Mouse (Mus musculus): ENCODE results near the gene Gzmd. TPM values are rescaled to one million over a fixed set of nuclear protein-coding genes. Genes with fewer than 3 reads are reported as not detected.
"Not testable (repeated sequence)": the region's sequence is repeated elsewhere in the genome, so short reads cannot be mapped to it uniquely, and the experiment has no call there.

The Gzmd gene
- polyA plus RNA-seq, 1 experiment from 2014 or later: not detected

- not testable (repeated sequence) for H3K36me3 ChIP-seq; H3K9ac ChIP-seq; H3K4me2 ChIP-seq (replicated peaks); H3K4me1 ChIP-seq; H3K4me3 ChIP-seq; H3K9me3 ChIP-seq (replicated peaks); H3K27ac ChIP-seq; ATAC-seq (ENCODE audit: low FRiP score); H3K27me3 ChIP-seq
- 94% methylated on average over 33 of the region's 33 CpGs for WGBS
These were observed 16.7 kb downstream of the Gzmd start for GRCm38 (mm10) chr14:56115531-56116310.

- no peaks in the 10 kb centered on the region for H3K4me1 ChIP-seq
- no peak overlapping the region for H3K27ac ChIP-seq
- no peaks in the 10 kb centered on the region for H3K36me3 ChIP-seq
- H3K4me2 ChIP-seq (replicated peaks): no peak overlapping the region
- WGBS: 82% methylated on average over 13 of the region's 13 CpGs
- no peaks in the 10 kb centered on the region for H3K9me3 ChIP-seq (replicated peaks)
- H3K9ac ChIP-seq: no peak overlapping the region
- peaks cover 3% of the 10 kb centered on the region; the same call in 1 of the 2 replicates for H3K27me3 ChIP-seq
- H3K4me3 ChIP-seq: no peak overlapping the region
- ATAC-seq (ENCODE audit: low FRiP score): no peak
These were observed 26.8 kb downstream of the Gzmd start for GRCm38 (mm10) chr14:56105447-56106180.

- no peaks in the 10 kb centered on the region for H3K4me1 ChIP-seq
These were observed 27.4 kb downstream of the Gzmd start for GRCm38 (mm10) chr14:56105016-56105415.

GRCm38 (mm10) chr14:56103452-56103851, 29.0 kb downstream of the Gzmd start:
- Histone ChIP-seq H3K4me1 (no peaks in the 10 kb centered on the region), H3K4me3 (no peak overlapping the region), H3K9me3 (replicated peaks) (no peaks in the 10 kb centered on the region), H3K4me2 (replicated peaks) (no peak overlapping the region), H3K27me3 (peaks cover 3% of the 10 kb centered on the region; the same call in 1 of the 2 replicates), H3K27ac (no peak overlapping the region), H3K36me3 (no peaks in the 10 kb centered on the region), H3K9ac (no peak overlapping the region)
- ATAC-seq (ENCODE audit: low FRiP score): no peak
- WGBS: 65% methylated on average over 3 of the region's 3 CpGs

More at GRCm38 (mm10) chr14:56105016-56105415, 27.4 kb downstream of the Gzmd start:
- H3K27me3 ChIP-seq: peaks cover 3% of the 10 kb centered on the region; the same call in 1 of the 2 replicates
- H3K27ac ChIP-seq: no peak overlapping the region
- no peak overlapping the region for H3K4me2 ChIP-seq (replicated peaks)
- H3K9ac ChIP-seq: no peak overlapping the region
- no peaks in the 10 kb centered on the region for H3K9me3 ChIP-seq (replicated peaks)
- H3K4me3 ChIP-seq: no peak overlapping the region
- no peak for ATAC-seq (ENCODE audit: low FRiP score)
- WGBS: 92% methylated on average over 5 of the region's 5 CpGs
- no peaks in the 10 kb centered on the region for H3K36me3 ChIP-seq

- no peak for ATAC-seq (ENCODE audit: low FRiP score)
- no peak within 1 kb of the TSS for H3K27ac ChIP-seq
- WGBS: 85% methylated on average over 10 of the region's 10 CpGs
- no peak within 1 kb of the TSS for H3K9ac ChIP-seq
- H3K27me3 ChIP-seq: peaks cover 3% of the 10 kb centered on the region; the same call in 1 of the 2 replicates
- H3K4me2 ChIP-seq (replicated peaks): no peak within 1 kb of the TSS
- H3K4me1 ChIP-seq: no peaks in the 10 kb centered on the region
- no peaks in the 10 kb centered on the region for H3K36me3 ChIP-seq
- no peak within 1 kb of the TSS for H3K4me3 ChIP-seq
- H3K9me3 ChIP-seq (replicated peaks): no peaks in the 10 kb centered on the region
These were observed 30.0 kb downstream of the Gzmd start, which contains the start of gene Ctsg for GRCm38 (mm10) chr14:56102386-56102785. TSS of gene Ctsg (minus strand) at chr14:56102574.

- ATAC-seq (ENCODE audit: low FRiP score): no peak
- H3K27ac ChIP-seq: no peak overlapping the region
- H3K36me3 ChIP-seq: no peaks in the 10 kb centered on the region
- 77% methylated on average over 4 of the region's 4 CpGs for WGBS
- H3K4me3 ChIP-seq: no peak overlapping the region
- no peaks in the 10 kb centered on the region for H3K4me1 ChIP-seq
- peaks cover 3% of the 10 kb centered on the region; the same call in 1 of the 2 replicates for H3K27me3 ChIP-seq
- H3K9me3 ChIP-seq (replicated peaks): no peaks in the 10 kb centered on the region
- no peak overlapping the region for H3K4me2 ChIP-seq (replicated peaks)
- no peak overlapping the region for H3K9ac ChIP-seq
These were observed 33.5 kb downstream of the Gzmd start for GRCm38 (mm10) chr14:56098940-56099339.

GRCm38 (mm10) chr14:56097597-56097996, 34.8 kb downstream of the Gzmd start:
- Histone ChIP-seq H3K4me3 (no peak overlapping the region), H3K4me1 (no peaks in the 10 kb centered on the region), H3K27me3 (peaks cover 3% of the 10 kb centered on the region; the same call in 1 of the 2 replicates), H3K4me2 (replicated peaks) (no peak overlapping the region), H3K9ac (no peak overlapping the region), H3K36me3 (no peaks in the 10 kb centered on the region), H3K9me3 (replicated peaks) (no peaks in the 10 kb centered on the region), H3K27ac (no peak overlapping the region)
- WGBS: 94% methylated on average over 1 of the region's 1 CpGs
- ATAC-seq (ENCODE audit: low FRiP score): no peak

- Histone ChIP-seq H3K27me3 (no peaks in the 10 kb centered on the region), H3K4me1 (no peaks in the 10 kb centered on the region), H3K4me2 (replicated peaks) (no peak overlapping the region), H3K36me3 (no peaks in the 10 kb centered on the region), H3K9ac (no peak overlapping the region), H3K4me3 (no peak overlapping the region), H3K9me3 (replicated peaks) (no peaks in the 10 kb centered on the region), H3K27ac (no peak overlapping the region)
- WGBS: 78% methylated on average over 2 of the region's 2 CpGs
- ATAC-seq (ENCODE audit: low FRiP score): no peak
These were observed 39.1 kb downstream of the Gzmd start for GRCm38 (mm10) chr14:56093353-56093752.

GRCm38 (mm10) chr14:56086711-56087110, 45.7 kb downstream of the Gzmd start:
- ATAC-seq (ENCODE audit: low FRiP score): no peak
- H3K4me3 ChIP-seq: no peak overlapping the region
- no peaks in the 10 kb centered on the region for H3K36me3 ChIP-seq
- H3K27ac ChIP-seq: no peak overlapping the region
- no peak overlapping the region for H3K4me2 ChIP-seq (replicated peaks)
- H3K9ac ChIP-seq: no peak overlapping the region
- no peaks in the 10 kb centered on the region for H3K9me3 ChIP-seq (replicated peaks)
- no peaks in the 10 kb centered on the region for H3K27me3 ChIP-seq
- no peaks in the 10 kb centered on the region for H3K4me1 ChIP-seq
- 82% methylated on average over 3 of the region's 3 CpGs for WGBS

- Histone ChIP-seq H3K27me3 (no peaks in the 10 kb centered on the region), H3K4me2 (replicated peaks) (no peak within 1 kb of the TSS), H3K9ac (no peak within 1 kb of the TSS), H3K36me3 (no peaks in the 10 kb centered on the region), H3K9me3 (replicated peaks) (no peaks in the 10 kb centered on the region), H3K4me3 (no peak within 1 kb of the TSS), H3K27ac (no peak within 1 kb of the TSS), H3K4me1 (no peaks in the 10 kb centered on the region)
- 87% methylated on average over 2 of the region's 2 CpGs for WGBS
- ATAC-seq (ENCODE audit: low FRiP score): no peak
These were observed 47.2 kb downstream of the Gzmd start, which contains the start of gene Mcpt8 for GRCm38 (mm10) chr14:56085167-56085566. TSS of gene Mcpt8 (minus strand) at chr14:56085273.

GRCm38 (mm10) chr14:56082016-56082415, 50.4 kb downstream of the Gzmd start:
- no peaks in the 10 kb centered on the region for H3K4me1 ChIP-seq
- no peaks in the 10 kb centered on the region for H3K9me3 ChIP-seq (replicated peaks)
- H3K36me3 ChIP-seq: no peaks in the 10 kb centered on the region
- no peak overlapping the region for H3K4me3 ChIP-seq
- H3K9ac ChIP-seq: no peak overlapping the region
- H3K27ac ChIP-seq: no peak overlapping the region
- H3K4me2 ChIP-seq (replicated peaks): no peak overlapping the region
- 81% methylated on average over 4 of the region's 4 CpGs for WGBS
- H3K27me3 ChIP-seq: no peaks in the 10 kb centered on the region
- no peak for ATAC-seq (ENCODE audit: low FRiP score)
